Mouse (Mus musculus) spleen, postnatal 10 days (tissue): ENCODE measurements around the gene Mrnip.
A peak's percentile ranks its signal among the peaks of the same experiment; 100 is the strongest.

Source experiments
- DNase-seq, 2 experiments: peaks; one replicate each; pipeline ENCODE4 v3.0.0; 2021 to 2022; ENCODE audit warnings: low spot score in 2 of 2

Mrnip gene

GRCm38 (mm10) chr11:50201590-50201989 is 27.3 kb downstream of the Mrnip start:
- no peak for DNase-seq

GRCm38 (mm10) chr11:50203302-50203827 is 29.1 kb downstream of the Mrnip start:
- DNase-seq = no peak

DNA sequence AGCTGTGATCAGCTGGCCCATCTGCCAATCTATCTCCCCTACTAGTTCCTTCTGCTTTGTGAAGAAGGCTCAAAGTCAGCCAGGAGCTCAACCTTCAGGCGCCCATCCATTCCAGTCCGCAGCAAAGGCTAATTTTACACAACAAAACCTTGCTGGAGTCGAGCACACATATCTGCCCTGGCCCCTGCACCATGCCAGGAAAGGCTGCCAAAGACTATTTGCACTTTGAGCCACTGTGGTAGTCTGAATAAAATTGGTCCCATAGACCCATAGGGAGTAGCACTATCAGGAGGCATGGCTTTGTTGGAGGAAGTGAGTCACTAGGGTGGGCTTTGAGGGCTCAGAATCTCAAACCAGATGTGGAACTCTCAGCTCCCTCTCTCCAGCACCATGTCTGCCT is 31.2 kb downstream of the Mrnip start:
- DNase-seq = no peak

GRCm38 (mm10) chr11:50206037-50206436 is 31.8 kb downstream of the Mrnip start:
- no peak for DNase-seq

GRCm38 (mm10) chr11:50207344-50207743 is 33.1 kb downstream of the Mrnip start:
- DNase-seq = no peak

- DNase-seq = no peak
These were observed 33.8 kb downstream of the Mrnip start for GRCm38 (mm10) chr11:50208039-50208438.

GRCm38 (mm10) chr11:50210101-50210504 is 35.9 kb downstream of the Mrnip start:
- DNase-seq = peak; percentile 79 to 93

GRCm38 (mm10) chr11:50210505-50211151 is 36.4 kb downstream of the Mrnip start, which contains the start of the genes Sqstm1 and Mgat4b:
Gene Sqstm1 (minus strand): TSS chr11:50210827.
Gene Mgat4b (plus strand): TSS chr11:50210890.
- DNase-seq = peak; percentile 86 to 92

DNA sequence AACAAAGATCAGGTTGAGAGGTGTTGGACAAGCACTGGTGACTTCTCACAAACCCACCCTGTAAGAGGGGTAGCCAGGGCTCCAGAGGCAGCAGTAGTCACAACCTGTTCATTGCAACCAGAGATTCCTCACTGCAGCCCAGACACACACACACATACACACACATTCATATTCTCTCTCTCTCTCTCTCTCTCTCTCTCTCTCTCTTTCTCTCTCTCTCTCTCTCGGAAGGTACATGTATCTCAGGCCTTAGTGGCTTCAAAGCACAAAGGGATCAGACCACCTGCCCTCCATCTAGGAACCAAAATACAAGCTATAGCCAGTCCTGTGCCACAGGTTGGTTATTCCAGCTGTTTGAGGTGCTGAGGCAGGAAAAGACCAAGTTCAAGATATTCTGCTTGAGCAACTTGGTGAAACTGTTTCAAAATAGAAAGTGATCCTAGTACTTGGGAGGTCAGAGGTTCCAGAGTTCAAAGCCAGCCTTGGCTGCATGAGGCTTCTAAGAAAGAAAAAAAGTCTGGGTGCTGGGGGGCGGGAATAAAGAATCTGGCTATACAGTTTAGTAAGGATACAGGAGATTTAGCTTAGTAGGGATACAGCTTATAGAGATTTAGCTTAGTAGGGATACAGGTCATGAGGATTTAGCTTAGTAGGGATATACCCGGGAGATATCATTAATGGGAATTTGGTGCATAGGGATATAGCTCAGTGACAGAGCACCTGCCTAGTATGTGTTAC is 37.2 kb downstream of the Mrnip start:
- DNase-seq = no peak

DNA sequence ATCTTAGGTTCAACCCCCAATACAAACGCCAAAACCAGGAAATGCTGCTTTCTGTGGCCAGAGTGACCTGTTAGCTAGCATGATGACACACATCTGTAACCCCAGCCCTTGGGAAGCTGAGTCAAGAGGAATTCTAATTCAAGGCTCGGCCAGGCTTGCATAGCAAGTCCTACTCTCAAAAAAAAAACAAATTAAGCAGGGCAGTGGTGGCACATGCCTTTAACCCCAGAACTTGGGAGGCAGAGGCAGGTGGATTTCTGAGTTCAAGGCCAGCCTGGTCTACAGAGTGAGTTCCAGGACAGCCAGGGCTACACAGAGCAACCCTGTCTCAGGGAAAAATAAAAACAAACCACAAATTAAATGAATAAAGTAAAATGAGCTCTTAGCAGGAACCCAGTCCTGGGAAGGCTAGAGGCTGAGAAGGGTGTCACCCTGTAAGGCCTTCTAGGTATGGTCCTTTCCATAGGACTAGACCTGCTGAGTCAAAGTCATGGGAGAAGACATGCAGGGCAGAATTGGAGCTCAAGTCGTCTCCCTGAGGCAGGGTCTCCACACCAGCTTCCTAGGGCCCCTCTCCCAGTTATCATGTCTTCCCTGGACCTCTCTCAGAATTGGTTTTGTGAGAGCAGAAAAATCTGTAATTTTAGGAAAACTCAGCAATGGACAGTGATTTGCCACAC is 38.0 kb downstream of the Mrnip start:
- no peak for DNase-seq

- no peak for DNase-seq
These were observed 38.9 kb downstream of the Mrnip start for GRCm38 (mm10) chr11:50212848-50213758.

DNA sequence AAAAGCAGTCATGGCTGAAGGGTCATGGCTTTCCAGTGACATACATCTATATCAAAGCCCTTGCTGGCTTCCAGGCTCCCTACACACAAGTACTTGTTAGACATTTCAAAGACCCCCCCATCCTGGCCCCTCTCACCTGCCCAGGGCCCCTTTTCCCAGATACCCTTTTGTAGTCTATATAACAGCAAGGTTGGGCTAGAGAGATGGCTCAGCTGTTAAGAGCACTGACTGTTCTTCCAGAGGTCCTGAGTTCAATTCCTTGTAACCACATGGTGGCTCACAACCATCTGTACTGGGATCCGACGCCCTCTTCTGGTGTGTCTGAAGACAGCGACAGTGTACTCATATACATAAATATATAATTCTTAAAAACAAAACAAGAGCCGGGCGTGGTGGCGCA is 40.4 kb downstream of the Mrnip start:
- DNase-seq = peak in 1 of 2 experiments; percentile 19

DNA sequence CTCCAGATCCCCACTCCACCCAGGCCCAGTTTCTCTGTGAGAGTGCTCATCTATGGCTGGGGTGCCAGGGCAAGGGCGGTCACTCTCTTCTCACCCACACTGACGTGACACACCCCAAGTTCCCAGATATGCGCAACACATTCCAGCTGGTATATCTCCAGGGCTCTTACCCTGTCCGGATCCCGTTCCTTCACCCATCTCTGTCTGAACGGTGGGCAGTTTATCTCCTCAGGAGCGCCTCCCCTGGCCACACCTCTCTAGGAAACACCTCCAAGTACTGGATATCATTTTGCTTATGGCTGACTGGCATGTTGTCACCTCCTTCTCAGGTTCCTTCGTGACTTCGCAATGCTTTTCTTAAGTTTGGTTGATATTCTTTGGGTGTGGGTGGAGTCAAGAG is 41.4 kb downstream of the Mrnip start:
- no peak for DNase-seq

- no peak for DNase-seq
These were observed 42.6 kb downstream of the Mrnip start for GRCm38 (mm10) chr11:50216724-50217366.

- no peak for DNase-seq
These were observed 43.6 kb downstream of the Mrnip start for GRCm38 (mm10) chr11:50217811-50218210.

GRCm38 (mm10) chr11:50219833-50220232 is 45.6 kb downstream of the Mrnip start:
- no peak for DNase-seq

- DNase-seq = no peak
These were observed 48.5 kb downstream of the Mrnip start for GRCm38 (mm10) chr11:50222559-50223276.

GRCm38 (mm10) chr11:50223783-50224662 is 49.8 kb downstream of the Mrnip start:
- no peak for DNase-seq
